Mouse (Mus musculus) intestine, embryonic 14.5 days (tissue): ENCODE data around the gene Naif1. TPM values are rescaled to one million over a fixed set of nuclear protein-coding genes. Genes with fewer than 3 reads are reported as not detected.
A peak's percentile ranks its signal among the peaks of the same experiment; 100 is the strongest.

ENCODE experiments used
- ATAC-seq: fragments of 200-750 bp; cut with Nextera tagmentation; replicated peaks from 2 replicates; pipeline ENCODE4 v1.8.0; 2017; ENCODE audit warnings: low read depth, moderate number of reproducible peaks, moderate TSS enrichment, moderate library complexity; ENCODE audit not compliant: low FRiP score, low TSS enrichment
- DNase-seq: peaks from one replicate; pipeline ENCODE4 v3.0.0-alpha.2; 2018; ENCODE audit warnings: low spot score
- H3K27ac ChIP-seq: fragments of 300-500 bp; sonication (generic); 2 replicates; pipeline ENCODE4 v1.5.1; 2014; ENCODE audit warnings: low read depth, mild to moderate bottlenecking, control low read depth
- H3K27me3 ChIP-seq: fragments of 300-500 bp; sonication (generic); replicated peaks from 2 replicates; pipeline ENCODE4 v1.6.1; 2014; ENCODE audit warnings: low read length, control low read depth; ENCODE audit not compliant: control insufficient read depth, insufficient read depth
- H3K36me3 ChIP-seq: fragments of 300-500 bp; sonication (generic); 2 replicates; pipeline ENCODE4 v1.6.1; 2014; ENCODE audit warnings: low read length, control low read depth; ENCODE audit not compliant: control insufficient read depth, insufficient read depth
- H3K4me1 ChIP-seq: fragments of 300-500 bp; sonication (generic); replicated peaks from 2 replicates; pipeline ENCODE4 v1.6.1; 2014; ENCODE audit warnings: low read length, control low read depth, mixed read lengths; ENCODE audit not compliant: control insufficient read depth, insufficient read depth
- H3K4me2 ChIP-seq: fragments of 300-500 bp; sonication (generic); 2 replicates; pipeline ENCODE4 v1.6.1; 2014; ENCODE audit warnings: low read length
- H3K4me3 ChIP-seq: fragments of 300-500 bp; sonication (generic); 2 replicates; pipeline ENCODE4 v1.5.1; 2014; ENCODE audit warnings: low read depth, low read length, control low read depth, mixed read lengths
- H3K9ac ChIP-seq: fragments of 300-500 bp; sonication (generic); 2 replicates; pipeline ENCODE4 v1.6.1; 2014; ENCODE audit warnings: mild to moderate bottlenecking, low read length
- H3K9me3 ChIP-seq: fragments of 300-500 bp; sonication (generic); 2 replicates; pipeline ENCODE4 v1.6.1; 2016; ENCODE audit warnings: low read length, control low read depth; ENCODE audit not compliant: control insufficient read depth
- WGBS: fragments of 180-500 bp; shearing (Covaris S2); extraction: QIAGEN DNeasy Blood & Tissue Kit; methylation state at CpG from one replicate; pipeline ENCODE4 v1.1.7; 2014; 5-methylcytosine and 5-hydroxymethylcytosine counted together
- polyA plus RNA-seq: library from polyadenylated mRNA; unstranded; fragments of >200 nt; fragmentation: Nextera tagmentation; extraction: Ambion mirVana; gene quantifications from 2 replicates; pipeline ENCODE4 v1.2.1, GENCODE M21; 2014

Gene Naif1
- polyA plus RNA-seq, 1 experiment from 2014 or later, result 6.0 TPM

- WGBS, result 1% methylated on average over 14 of the region's 14 CpGs
Observed at GRCm38 (mm10) chr2:32423481-32424331, 26.6 kb upstream of the Naif1 start.

GRCm38 (mm10) chr2:32424796-32425195 lies 25.5 kb upstream of the Naif1 start:
- H3K9ac ChIP-seq, result 0 out of 2 replicates have a peak overlapping the region, but pooled peaks have one; percentile 8
- no peak for ATAC-seq

More at GRCm38 (mm10) chr2:32423481-32424331, 26.6 kb upstream of the Naif1 start:
- Histone ChIP-seq H3K9ac (peak overlapping the region; percentile 14; the same call in 1 of the 2 replicates), H3K27ac (peak overlapping the region; percentile 86), H3K27me3 (no peaks in the 10 kb centered on the region), H3K9me3 (no peaks in the 10 kb centered on the region), H3K4me3 (peak overlapping the region; percentile 28), H3K4me2 (peak overlapping the region; percentile 69), H3K36me3 (peaks cover 27% of the 10 kb centered on the region), H3K4me1 (peaks cover 38% of the 10 kb centered on the region)
- DNase-seq (peak; percentile 82), ATAC-seq (peak; percentile 86)

GRCm38 (mm10) chr2:32425568-32425967 lies 24.7 kb upstream of the Naif1 start:
- WGBS, result 38% methylated on average over 5 of the region's 5 CpGs
- H3K9ac ChIP-seq, result no peak overlapping the region
- peaks cover 56% of the 10 kb centered on the region for H3K4me1 ChIP-seq
- H3K9me3 ChIP-seq, result no peaks in the 10 kb centered on the region
- H3K36me3 ChIP-seq, result peaks cover 9% of the 10 kb centered on the region
- no peak for ATAC-seq
- H3K27me3 ChIP-seq, result no peaks in the 10 kb centered on the region
- no peak overlapping the region for H3K4me3 ChIP-seq
- H3K4me2 ChIP-seq, result no peak overlapping the region
- peak overlapping the region; percentile 86 for H3K27ac ChIP-seq
- DNase-seq, result no peak

More at GRCm38 (mm10) chr2:32424796-32425195, 25.5 kb upstream of the Naif1 start:
- H3K4me2 ChIP-seq, result no peak overlapping the region
- peak overlapping the region; percentile 86 for H3K27ac ChIP-seq
- 47% methylated on average over 3 of the region's 3 CpGs for WGBS
- no peaks in the 10 kb centered on the region for H3K27me3 ChIP-seq
- no peak for DNase-seq
- peaks cover 49% of the 10 kb centered on the region for H3K4me1 ChIP-seq
- H3K36me3 ChIP-seq, result peaks cover 17% of the 10 kb centered on the region
- H3K9me3 ChIP-seq, result no peaks in the 10 kb centered on the region
- H3K4me3 ChIP-seq, result no peak overlapping the region

- ATAC-seq (no peak), DNase-seq (no peak)
- H3K9me3 ChIP-seq, result no peaks in the 10 kb centered on the region
- H3K4me3 ChIP-seq, result no peak overlapping the region
- H3K4me2 ChIP-seq, result no peak overlapping the region
- peaks cover 59% of the 10 kb centered on the region for H3K4me1 ChIP-seq
- peak overlapping the region; percentile 86; the same call in 1 of the 2 replicates for H3K27ac ChIP-seq
- WGBS, result 96% methylated on average over 1 of the region's 1 CpGs
- no peak overlapping the region for H3K9ac ChIP-seq
- no peaks in the 10 kb centered on the region for H3K27me3 ChIP-seq
- peaks cover 3% of the 10 kb centered on the region for H3K36me3 ChIP-seq
Observed at GRCm38 (mm10) chr2:32426141-32426540, 24.1 kb upstream of the Naif1 start.

GRCm38 (mm10) chr2:32427720-32428119 lies 22.5 kb upstream of the Naif1 start:
- Histone ChIP-seq H3K9me3 (no peaks in the 10 kb centered on the region), H3K36me3 (no peaks in the 10 kb centered on the region), H3K4me2 (no peak overlapping the region), H3K4me1 (peaks cover 57% of the 10 kb centered on the region), H3K9ac (no peak overlapping the region), H3K27me3 (no peaks in the 10 kb centered on the region), H3K27ac (no peak overlapping the region), H3K4me3 (no peak overlapping the region)
- ATAC-seq (no peak), DNase-seq (no peak)
- WGBS, result 85% methylated on average over 5 of the region's 5 CpGs

- Histone ChIP-seq H3K4me2 (peak overlapping the region; percentile 38), H3K4me3 (no peak overlapping the region; the same call in 1 of the 2 replicates), H3K36me3 (no peaks in the 10 kb centered on the region), H3K27ac (peak overlapping the region; percentile 78), H3K4me1 (peaks cover 52% of the 10 kb centered on the region), H3K27me3 (no peaks in the 10 kb centered on the region), H3K9me3 (no peaks in the 10 kb centered on the region), H3K9ac (no peak overlapping the region)
- peak; percentile 69 for DNase-seq
- 37% methylated on average over 8 of the region's 8 CpGs for WGBS
- ATAC-seq, result peak; percentile 84
Observed at GRCm38 (mm10) chr2:32428262-32428722, 22.0 kb upstream of the Naif1 start.

GRCm38 (mm10) chr2:32429215-32429891 lies 20.9 kb upstream of the Naif1 start:
- Histone ChIP-seq H3K27ac (no peak overlapping the region), H3K4me3 (no peak overlapping the region), H3K9me3 (no peaks in the 10 kb centered on the region), H3K9ac (no peak overlapping the region), H3K36me3 (no peaks in the 10 kb centered on the region), H3K4me1 (peaks cover 45% of the 10 kb centered on the region), H3K27me3 (no peaks in the 10 kb centered on the region), H3K4me2 (no peak overlapping the region; the same call in 1 of the 2 replicates)
- 71% methylated on average over 4 of the region's 4 CpGs for WGBS
- DNase-seq (no peak), ATAC-seq (no peak)

GRCm38 (mm10) chr2:32430701-32431676 lies 19.3 kb upstream of the Naif1 start:
- H3K27me3 ChIP-seq, result no peaks in the 10 kb centered on the region
- peak; percentile 90 for DNase-seq
- peak; percentile 86 for ATAC-seq
- peak overlapping the region; percentile 60 for H3K9ac ChIP-seq
- no peaks in the 10 kb centered on the region for H3K36me3 ChIP-seq
- peak overlapping the region; percentile 77 for H3K27ac ChIP-seq
- peak overlapping the region; percentile 58 for H3K4me2 ChIP-seq
- H3K4me3 ChIP-seq, result peak overlapping the region; percentile 51
- WGBS, result 8% methylated on average over 18 of the region's 18 CpGs
- peaks cover 32% of the 10 kb centered on the region for H3K4me1 ChIP-seq
- no peaks in the 10 kb centered on the region for H3K9me3 ChIP-seq
